Mouse (Mus musculus): ENCODE data around the gene Nudt4. TPM values are rescaled to one million over a fixed set of nuclear protein-coding genes. Genes with fewer than 3 reads are reported as not detected.

Nudt4 gene
- total and polyA plus RNA-seq, 3 experiments, result 13.9 to 53.5 (median 42.9) TPM

DNA sequence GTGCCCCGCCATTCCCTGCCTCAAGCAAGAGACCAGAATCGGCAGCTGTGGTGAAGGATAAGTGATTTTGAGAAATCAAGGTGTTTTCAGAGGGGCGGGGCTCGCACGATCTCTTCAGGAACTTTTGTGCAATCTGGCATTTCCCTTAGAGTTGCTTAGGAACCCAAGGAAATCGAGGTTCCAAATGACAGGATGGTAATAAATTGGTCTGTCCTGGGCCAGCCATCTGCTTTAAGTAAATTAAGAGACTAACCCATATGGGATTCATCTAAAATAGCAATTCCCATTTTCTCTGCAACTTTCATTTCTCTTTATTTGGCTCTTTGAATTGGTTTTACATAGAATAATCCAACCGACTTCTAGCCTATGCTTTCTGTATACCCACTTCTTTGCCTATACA, 35.8 kb upstream of the Nudt4 start:
- ATAC-seq (ENCODE audit: extremely low read depth, insufficient number of reproducible peaks, low FRiP score, poor library complexity, severe bottlenecking) (no peak), DNase-seq (ENCODE audit: low spot score) (no peak)
- Histone ChIP-seq H3K27me3 (ENCODE audit: insufficient read depth, low read length) (peaks cover 14% of the 10 kb centered on the region), H3K36me3 (replicated peaks) (no peaks in the 10 kb centered on the region), H3K4me1 (ENCODE audit: insufficient read depth, low read depth, low read length) (no peaks in the 10 kb centered on the region), H3K4me3 (ENCODE audit: low read depth, low read length) (no peak overlapping the region), H3K9me3 (replicated peaks) (no peaks in the 10 kb centered on the region)
- no peak for TF ChIP-seq GATA2 (IDR thresholded peaks at IDR 0.05; ENCODE audit: borderline replicate concordance, low read depth, low read length)
- TF ChIP-seq POLR2AphosphoS5 (IDR thresholded peaks at IDR 0.05; ENCODE audit: insufficient replicate concordance, low read depth, low read length), result no peak
- TF ChIP-seq CTCF (IDR thresholded peaks at IDR 0.05; ENCODE audit: low read depth, low read length), result no peak
- TF ChIP-seq GATA1 (IDR thresholded peaks at IDR 0.05; ENCODE audit: borderline replicate concordance, low read length), result no peak
- no peak for TF ChIP-seq TAL1 (conservative IDR thresholded peaks at IDR 0.05; ENCODE audit: low read depth, low read length)

DNA sequence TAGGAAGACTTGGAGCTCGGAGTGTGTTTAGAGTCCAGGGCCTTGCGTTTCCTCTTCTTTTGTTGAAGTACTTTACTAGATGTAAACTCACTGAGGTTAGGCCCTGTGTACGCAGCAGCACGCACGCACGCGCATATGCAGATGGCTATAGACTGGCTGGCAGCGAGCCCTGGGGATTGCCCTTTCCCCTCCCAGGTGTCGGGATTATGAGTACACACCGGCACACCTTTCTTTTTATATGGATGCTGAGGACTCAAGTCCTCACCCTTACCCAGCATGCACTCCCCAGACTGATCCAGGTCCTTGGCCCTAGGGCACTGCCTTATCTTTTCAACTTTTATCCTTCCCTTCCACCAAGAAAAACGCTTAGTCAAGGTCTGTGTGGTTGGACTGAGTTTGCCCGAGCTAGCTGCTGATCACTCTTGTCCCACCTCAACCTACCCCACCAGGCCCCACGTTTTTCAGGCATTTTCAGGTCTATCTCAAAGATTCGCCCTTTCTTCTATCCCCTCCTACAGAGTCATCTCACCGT, 34.2 kb upstream of the Nudt4 start:
- peaks cover 15% of the 10 kb centered on the region for H3K27me3 ChIP-seq (ENCODE audit: insufficient read depth, low read length)
- TF ChIP-seq GATA1 (IDR thresholded peaks at IDR 0.05; ENCODE audit: borderline replicate concordance, low read length) (no peak), GATA2 (IDR thresholded peaks at IDR 0.05; ENCODE audit: borderline replicate concordance, low read depth, low read length) (no peak), CTCF (IDR thresholded peaks at IDR 0.05; ENCODE audit: low read depth, low read length) (no peak), TAL1 (conservative IDR thresholded peaks at IDR 0.05; ENCODE audit: low read depth, low read length) (no peak), POLR2AphosphoS5 (IDR thresholded peaks at IDR 0.05; ENCODE audit: insufficient replicate concordance, low read depth, low read length) (no peak)
- DNase-seq (ENCODE audit: low spot score), result no peak
- no peak for ATAC-seq (ENCODE audit: extremely low read depth, insufficient number of reproducible peaks, low FRiP score, poor library complexity, severe bottlenecking)
- H3K4me3 ChIP-seq (ENCODE audit: low read depth, low read length), result no peak overlapping the region
- no peaks in the 10 kb centered on the region for H3K36me3 ChIP-seq (replicated peaks)
- H3K9me3 ChIP-seq (replicated peaks), result no peaks in the 10 kb centered on the region
- no peaks in the 10 kb centered on the region for H3K4me1 ChIP-seq (ENCODE audit: insufficient read depth, low read depth, low read length)

GRCm38 (mm10) chr10:95595852-95596639, 32.1 kb upstream of the Nudt4 start:
- DNase-seq (ENCODE audit: low spot score) (no peak), ATAC-seq (ENCODE audit: extremely low read depth, insufficient number of reproducible peaks, low FRiP score, poor library complexity, severe bottlenecking) (no peak)
- Histone ChIP-seq H3K9me3 (replicated peaks) (no peaks in the 10 kb centered on the region), H3K36me3 (replicated peaks) (no peaks in the 10 kb centered on the region), H3K4me1 (ENCODE audit: insufficient read depth, low read depth, low read length) (no peaks in the 10 kb centered on the region), H3K4me3 (ENCODE audit: low read depth, low read length) (no peak overlapping the region), H3K27me3 (ENCODE audit: insufficient read depth, low read length) (peaks cover 15% of the 10 kb centered on the region)
- TF ChIP-seq GATA2 (IDR thresholded peaks at IDR 0.05; ENCODE audit: borderline replicate concordance, low read depth, low read length) (no peak), GATA1 (IDR thresholded peaks at IDR 0.05; ENCODE audit: borderline replicate concordance, low read length) (no peak), CTCF (IDR thresholded peaks at IDR 0.05; ENCODE audit: low read depth, low read length) (no peak), POLR2AphosphoS5 (IDR thresholded peaks at IDR 0.05; ENCODE audit: insufficient replicate concordance, low read depth, low read length) (no peak), TAL1 (conservative IDR thresholded peaks at IDR 0.05; ENCODE audit: low read depth, low read length) (no peak)

GRCm38 (mm10) chr10:95594414-95594813, 30.5 kb upstream of the Nudt4 start:
- Histone ChIP-seq H3K4me1 (ENCODE audit: insufficient read depth, low read depth, low read length) (no peaks in the 10 kb centered on the region), H3K9me3 (replicated peaks) (no peaks in the 10 kb centered on the region), H3K36me3 (replicated peaks) (no peaks in the 10 kb centered on the region), H3K4me3 (ENCODE audit: low read depth, low read length) (no peak overlapping the region), H3K27me3 (ENCODE audit: insufficient read depth, low read length) (peaks cover 15% of the 10 kb centered on the region)
- no peak for TF ChIP-seq GATA1 (IDR thresholded peaks at IDR 0.05; ENCODE audit: borderline replicate concordance, low read length)
- no peak for TF ChIP-seq POLR2AphosphoS5 (IDR thresholded peaks at IDR 0.05; ENCODE audit: insufficient replicate concordance, low read depth, low read length)
- TF ChIP-seq CTCF (IDR thresholded peaks at IDR 0.05; ENCODE audit: low read depth, low read length), result no peak
- no peak for TF ChIP-seq TAL1 (conservative IDR thresholded peaks at IDR 0.05; ENCODE audit: low read depth, low read length)
- no peak for TF ChIP-seq GATA2 (IDR thresholded peaks at IDR 0.05; ENCODE audit: borderline replicate concordance, low read depth, low read length)
- DNase-seq (ENCODE audit: low spot score) (no peak), ATAC-seq (ENCODE audit: extremely low read depth, insufficient number of reproducible peaks, low FRiP score, poor library complexity, severe bottlenecking) (no peak)

DNA sequence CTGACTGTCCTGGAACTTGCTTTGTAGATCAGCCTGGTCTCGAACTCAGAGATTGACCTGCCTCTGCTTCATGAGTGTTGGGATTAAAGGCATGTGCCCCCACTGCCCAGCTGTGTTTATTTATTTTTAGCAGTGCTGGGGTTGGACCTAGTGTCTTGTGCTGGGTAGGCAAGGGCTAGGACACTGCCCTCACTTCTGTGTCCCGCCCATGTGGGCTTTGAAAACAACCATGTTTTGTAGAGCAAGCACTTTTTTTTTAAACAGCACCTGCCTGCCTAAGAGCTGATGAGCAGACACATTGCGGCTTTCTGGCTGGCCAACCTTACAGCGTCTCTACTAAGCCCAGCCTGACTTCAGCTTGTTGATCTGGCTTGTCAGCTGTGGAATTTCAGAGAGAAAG, 27.3 kb upstream of the Nudt4 start:
- H3K36me3 ChIP-seq (replicated peaks), result no peaks in the 10 kb centered on the region
- DNase-seq (ENCODE audit: low spot score) (no peak), ATAC-seq (ENCODE audit: extremely low read depth, insufficient number of reproducible peaks, low FRiP score, poor library complexity, severe bottlenecking) (no peak)
- no peak overlapping the region for H3K4me3 ChIP-seq (ENCODE audit: low read depth, low read length)
- TF ChIP-seq GATA1 (IDR thresholded peaks at IDR 0.05; ENCODE audit: borderline replicate concordance, low read length), result no peak
- no peak for TF ChIP-seq CTCF (IDR thresholded peaks at IDR 0.05; ENCODE audit: low read depth, low read length)
- no peak for TF ChIP-seq TAL1 (conservative IDR thresholded peaks at IDR 0.05; ENCODE audit: low read depth, low read length)
- no peak for TF ChIP-seq GATA2 (IDR thresholded peaks at IDR 0.05; ENCODE audit: borderline replicate concordance, low read depth, low read length)
- TF ChIP-seq POLR2AphosphoS5 (IDR thresholded peaks at IDR 0.05; ENCODE audit: insufficient replicate concordance, low read depth, low read length), result no peak
- H3K27me3 ChIP-seq (ENCODE audit: insufficient read depth, low read length), result peaks cover 13% of the 10 kb centered on the region
- no peaks in the 10 kb centered on the region for H3K9me3 ChIP-seq (replicated peaks)
- no peaks in the 10 kb centered on the region for H3K4me1 ChIP-seq (ENCODE audit: insufficient read depth, low read depth, low read length)

- Histone ChIP-seq H3K4me3 (ENCODE audit: low read depth, low read length) (no peak overlapping the region), H3K9me3 (replicated peaks) (no peaks in the 10 kb centered on the region), H3K36me3 (replicated peaks) (no peaks in the 10 kb centered on the region), H3K4me1 (ENCODE audit: insufficient read depth, low read depth, low read length) (no peaks in the 10 kb centered on the region), H3K27me3 (ENCODE audit: insufficient read depth, low read length) (peaks cover 4% of the 10 kb centered on the region; the same call in 1 of the 2 replicates)
- TF ChIP-seq GATA2 (IDR thresholded peaks at IDR 0.05; ENCODE audit: borderline replicate concordance, low read depth, low read length) (no peak), POLR2AphosphoS5 (IDR thresholded peaks at IDR 0.05; ENCODE audit: insufficient replicate concordance, low read depth, low read length) (no peak), TAL1 (conservative IDR thresholded peaks at IDR 0.05; ENCODE audit: low read depth, low read length) (no peak), CTCF (IDR thresholded peaks at IDR 0.05; ENCODE audit: low read depth, low read length) (no peak), GATA1 (IDR thresholded peaks at IDR 0.05; ENCODE audit: borderline replicate concordance, low read length) (no peak)
- DNase-seq (ENCODE audit: low spot score) (no peak), ATAC-seq (ENCODE audit: extremely low read depth, insufficient number of reproducible peaks, low FRiP score, poor library complexity, severe bottlenecking) (no peak)
Measured at GRCm38 (mm10) chr10:95590196-95590595, 26.2 kb upstream of the Nudt4 start.
